Mouse (Mus musculus) right cerebral cortex, adult 18-20 months (tissue): ENCODE measurements around the gene Actb.
A peak's percentile ranks its signal among the peaks of the same experiment; 100 is the strongest.
"Not testable (repeated sequence)": the region's sequence is repeated elsewhere in the genome, so short reads cannot be mapped to it uniquely, and the experiment has no call there.

Source experiments
- DNase-seq: peaks from one replicate; pipeline ENCODE4 v3.0.0; 2022; ENCODE audit warnings: mixed read lengths

Gene Actb

DNA sequence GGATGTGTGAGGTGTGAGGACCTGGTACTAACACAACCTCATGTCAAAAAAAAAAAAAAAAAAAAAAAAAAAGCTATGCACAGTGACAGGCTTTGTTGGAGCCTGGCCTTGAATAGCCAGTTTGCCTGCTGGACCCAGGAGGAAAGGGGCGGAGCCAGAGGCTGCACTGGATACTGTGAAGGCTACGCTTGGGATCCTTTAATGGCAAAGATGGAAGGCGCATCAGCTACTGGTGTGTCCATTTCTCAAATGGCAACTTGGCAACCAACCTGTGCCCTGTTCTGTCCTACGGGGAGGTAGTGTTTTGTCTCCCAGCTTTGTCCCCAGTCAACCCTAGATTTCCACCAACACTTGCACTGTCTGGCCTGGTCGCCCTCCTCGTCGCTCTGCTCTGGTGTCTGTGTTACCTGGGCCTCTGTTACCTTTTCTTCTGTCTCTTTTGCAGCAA, 5.2 kb downstream of the Actb start:
- no peak for DNase-seq

DNA sequence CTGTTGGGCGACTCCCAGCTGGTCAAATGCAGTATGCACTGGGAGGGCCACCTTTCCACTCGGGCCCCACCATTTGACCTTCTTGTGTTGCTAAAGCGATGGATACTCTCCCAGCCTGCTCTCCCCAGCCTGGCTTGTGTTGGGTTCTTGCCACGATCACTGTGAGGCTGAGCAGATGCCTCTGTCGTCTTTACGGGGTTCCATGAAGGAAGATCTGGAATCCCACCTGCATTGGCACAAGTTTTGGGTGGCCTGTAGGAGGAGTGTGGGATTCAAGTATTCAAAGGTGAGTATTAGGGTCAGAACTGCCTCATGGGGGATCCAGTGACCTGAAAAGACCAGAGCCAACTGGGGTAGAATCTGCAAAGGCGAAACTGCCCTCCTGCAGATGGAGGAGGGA, 5.9 kb downstream of the Actb start:
- DNase-seq: no peak

DNA sequence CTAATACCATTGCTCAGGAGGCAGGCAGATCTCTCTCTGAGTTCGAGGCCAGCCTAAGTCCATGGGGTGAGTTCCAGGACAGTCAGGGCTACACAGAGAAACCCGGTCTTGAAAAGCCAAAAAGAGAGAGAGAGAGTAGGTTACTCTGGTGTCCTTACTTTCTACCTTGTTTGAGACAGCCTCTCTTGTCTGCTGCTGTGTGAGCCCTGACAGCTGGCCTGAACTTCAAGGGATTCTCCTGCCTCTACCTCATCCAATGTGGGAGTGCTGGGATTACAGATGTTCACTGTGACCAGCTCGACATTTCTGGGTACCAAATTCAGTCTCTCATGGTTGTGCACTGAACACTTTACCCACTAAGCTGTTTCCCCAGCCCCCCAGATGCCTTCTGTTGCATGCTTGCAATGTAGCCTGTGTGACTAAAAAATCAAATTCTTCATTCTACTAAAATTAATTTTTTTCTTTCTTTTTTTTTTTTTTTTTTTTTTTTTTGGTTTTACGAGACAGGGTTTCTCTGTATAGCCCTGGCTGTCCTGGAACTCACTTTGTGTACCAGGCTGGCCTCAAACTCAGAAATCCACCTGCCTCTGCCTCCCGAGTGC, 6.5 kb downstream of the Actb start:
- DNase-seq: no peak

DNA sequence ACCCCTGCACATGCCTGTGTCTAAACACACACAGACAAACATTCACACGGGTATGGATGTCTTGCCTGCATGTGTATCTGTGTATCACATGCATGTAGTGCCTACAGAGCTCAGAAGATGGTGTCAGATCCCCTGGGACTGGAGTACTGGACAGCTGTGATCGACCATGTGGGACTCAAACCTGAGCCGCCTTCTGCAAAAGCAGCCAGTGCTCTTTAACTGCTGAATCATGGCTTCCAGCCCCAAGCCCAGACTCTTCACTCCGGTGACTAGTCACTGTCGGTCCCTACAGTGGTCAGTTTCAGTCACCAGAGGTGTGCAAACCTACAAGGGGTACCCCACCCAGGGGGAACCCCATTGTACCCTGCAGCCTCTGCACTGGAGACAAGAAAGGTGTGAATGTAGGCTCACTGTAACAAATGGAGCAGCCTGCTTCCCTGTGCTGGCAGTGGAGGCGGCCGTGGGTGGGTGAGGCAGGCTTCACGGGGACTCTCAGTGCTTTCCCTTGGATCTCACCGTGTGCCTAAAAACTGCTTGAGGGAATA, 7.4 kb downstream of the Actb start:
- peak; percentile 90 for DNase-seq

DNA sequence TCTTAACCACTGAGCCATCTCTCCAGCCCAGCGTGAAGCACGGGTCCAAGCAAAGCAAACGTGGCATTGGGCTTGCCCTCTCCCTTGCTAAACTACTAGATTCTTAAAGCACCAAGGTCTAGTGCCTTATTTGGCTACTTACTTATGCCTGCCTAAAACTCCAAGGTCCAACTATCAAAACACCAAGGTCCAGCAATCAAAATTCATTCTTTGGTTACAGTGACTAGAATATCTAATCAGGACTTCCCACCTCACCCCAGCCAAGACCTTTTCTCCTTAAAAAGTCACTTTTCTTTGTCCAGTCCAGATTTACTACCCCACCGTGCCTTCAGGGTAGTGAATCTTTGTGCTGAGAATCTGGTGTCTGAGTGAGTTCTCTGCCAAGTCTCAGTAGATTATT, 8.2 kb downstream of the Actb start:
- no peak for DNase-seq

DNA sequence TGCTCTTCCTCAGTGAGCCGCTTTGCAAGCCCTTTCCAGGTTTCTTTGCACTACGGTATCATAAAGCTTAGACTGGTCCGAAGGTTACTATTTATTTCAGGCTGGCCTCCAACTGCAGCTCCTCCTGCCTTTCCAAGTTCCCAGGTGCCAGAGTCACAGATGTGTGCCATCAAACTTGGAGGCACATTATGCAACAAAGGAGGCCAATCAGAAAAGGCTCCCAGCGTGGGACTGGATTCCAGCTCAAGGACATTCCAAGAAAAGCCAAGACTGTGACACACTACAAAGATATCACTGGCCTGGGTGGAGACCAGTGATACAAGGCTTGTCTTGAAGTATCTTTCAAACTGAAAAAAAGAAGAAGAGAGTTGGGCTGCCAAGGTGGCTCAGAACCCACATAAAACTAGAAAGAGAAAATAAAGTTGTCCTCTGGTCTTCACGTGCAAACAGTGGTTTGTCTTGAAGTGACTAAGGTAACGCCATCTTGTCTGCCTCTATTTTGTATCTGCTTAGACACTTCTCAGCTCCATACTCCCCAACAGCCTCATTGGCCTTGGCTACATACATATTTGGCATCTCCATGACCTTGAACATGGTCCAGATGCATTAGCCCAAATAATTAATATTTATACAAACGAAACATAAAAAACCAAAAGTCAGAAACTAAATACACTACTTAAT, 8.8 kb downstream of the Actb start:
- DNase-seq: no peak

DNA sequence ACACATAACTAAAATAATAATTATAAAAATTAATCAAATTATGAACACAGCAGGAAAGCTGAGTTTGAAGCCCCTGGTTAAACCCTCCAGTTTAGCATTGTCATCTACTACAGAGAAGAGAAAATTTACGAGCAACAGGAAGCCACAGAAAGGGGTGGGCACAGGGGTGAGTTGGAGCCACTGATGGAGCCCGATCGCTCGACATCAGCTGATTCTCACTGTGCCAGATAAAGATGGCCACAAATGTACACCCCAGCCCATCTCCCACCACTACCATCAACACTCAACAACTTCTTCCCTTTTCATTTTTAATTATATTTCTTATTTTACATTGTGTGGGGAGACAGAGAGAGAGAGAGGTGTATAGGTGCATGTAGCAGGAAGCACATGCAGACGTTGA, 9.8 kb downstream of the Actb start:
- no peak for DNase-seq

DNA sequence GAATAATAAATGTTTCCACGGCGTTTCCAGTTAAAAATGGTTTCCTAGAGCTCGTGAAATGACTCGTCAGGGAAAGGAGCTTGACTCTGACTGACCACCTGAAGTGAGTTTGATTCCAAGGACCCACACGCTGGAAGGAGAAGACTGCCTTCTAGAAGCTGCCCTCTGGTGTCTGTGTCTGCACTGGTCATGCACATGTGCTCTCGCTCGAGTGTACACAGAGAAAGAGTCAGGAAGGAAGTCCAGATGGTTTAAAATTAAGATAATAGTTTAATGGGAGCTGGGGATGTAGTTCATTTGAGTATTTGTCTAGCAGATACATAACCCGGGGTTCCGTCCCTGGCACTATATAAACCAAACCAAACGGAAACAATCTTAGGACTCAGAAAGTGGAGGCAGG, 10.4 kb downstream of the Actb start:
- no peak for DNase-seq

DNA sequence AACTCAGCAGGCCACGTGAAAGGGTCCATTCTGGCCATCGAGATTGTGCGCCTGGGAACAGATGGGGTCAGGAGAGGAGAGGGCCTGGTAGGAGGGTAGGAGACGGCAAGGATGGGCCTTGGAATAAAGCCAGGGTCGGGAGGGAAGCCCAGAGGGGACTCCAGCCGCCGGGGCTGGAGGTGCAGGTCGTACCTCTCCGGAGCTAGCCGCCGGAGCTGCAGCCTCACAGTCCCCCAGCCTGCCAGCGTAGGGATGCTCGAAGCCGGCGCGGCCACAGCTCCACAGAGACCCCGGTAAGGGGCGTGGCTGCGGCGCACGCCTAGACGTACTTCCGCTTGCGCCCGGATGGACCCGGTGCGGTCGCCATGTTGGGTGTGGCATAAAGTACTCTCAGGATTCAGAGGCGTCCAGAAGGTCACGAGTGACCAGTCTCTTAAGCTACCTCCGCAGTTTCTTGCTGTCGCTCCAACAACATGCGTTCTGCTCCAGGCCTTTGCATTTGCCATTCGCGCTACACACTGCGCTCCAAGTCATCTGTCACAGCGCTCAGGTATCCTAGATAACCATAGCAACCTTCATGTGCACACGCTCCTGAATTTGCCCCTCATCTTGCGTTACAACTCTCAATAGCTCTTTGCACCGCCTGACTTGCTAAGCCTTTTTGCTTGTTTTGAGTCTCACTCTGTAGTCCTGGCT, 11.5 kb downstream of the Actb start, which contains the start of gene Fbxl18:
TSS of gene Fbxl18 (minus strand) at position 504 of the 696 bp plus-strand sequence.
- peak; percentile 91 for DNase-seq

DNA sequence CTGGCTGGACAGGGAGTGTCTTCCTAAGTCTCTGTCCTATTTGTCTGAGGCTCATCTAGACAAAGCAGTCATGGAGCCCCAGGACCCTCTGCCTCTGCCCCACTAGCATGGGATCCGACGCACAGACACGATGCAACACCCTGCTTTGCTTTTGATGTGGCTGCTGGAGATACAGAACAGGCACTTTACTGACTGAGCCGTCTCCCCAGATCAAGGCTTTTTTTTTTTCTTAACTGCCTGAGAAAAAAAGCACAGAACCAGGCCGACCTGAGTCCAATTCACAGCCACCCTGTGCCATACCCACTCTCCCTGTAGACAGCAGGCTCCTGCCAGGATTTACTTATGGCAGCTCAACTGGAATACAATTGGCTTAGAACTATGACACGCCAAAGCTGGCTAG, 15.2 kb downstream of the Actb start:
- DNase-seq: no peak

DNA sequence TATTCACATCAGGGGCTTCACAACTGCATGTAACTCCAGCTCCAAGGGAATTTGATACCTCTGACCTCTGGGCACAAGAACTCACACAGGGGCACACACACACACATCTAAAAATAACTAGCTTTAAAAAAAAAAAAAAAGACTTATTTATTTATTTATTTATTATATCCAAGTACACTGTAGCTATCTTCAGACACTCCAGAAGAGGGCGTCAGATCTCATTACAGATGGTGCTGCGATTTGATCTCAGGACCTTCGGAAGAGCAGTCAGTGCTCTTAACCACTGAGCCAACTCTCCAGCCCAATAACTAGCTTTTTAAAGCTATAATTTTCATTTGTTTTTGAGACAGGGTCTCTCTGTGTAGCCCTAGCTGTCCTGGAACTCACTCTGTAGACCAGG, 19.0 kb downstream of the Actb start:
- DNase-seq: not testable (repeated sequence)

DNA sequence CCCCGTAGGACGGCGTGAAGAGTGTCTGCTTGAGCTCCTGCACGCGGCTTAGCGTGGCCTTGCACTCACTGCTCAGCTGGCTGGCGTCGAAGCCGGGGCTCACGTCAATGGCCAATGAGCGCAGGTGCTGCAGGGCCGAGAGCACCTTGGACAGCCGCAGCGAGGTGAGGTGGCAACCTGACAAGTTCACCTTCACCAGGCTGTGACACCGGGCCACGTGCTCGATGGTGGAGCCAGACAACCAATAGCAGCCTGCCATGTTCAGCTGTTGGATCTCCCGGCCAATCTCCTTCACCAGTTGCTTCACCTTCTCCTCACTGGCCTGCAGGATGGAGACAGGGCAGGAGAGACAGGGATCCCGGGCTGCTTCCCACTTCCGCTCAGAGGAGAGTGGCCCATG, 19.8 kb downstream of the Actb start:
- DNase-seq: no peak

DNA sequence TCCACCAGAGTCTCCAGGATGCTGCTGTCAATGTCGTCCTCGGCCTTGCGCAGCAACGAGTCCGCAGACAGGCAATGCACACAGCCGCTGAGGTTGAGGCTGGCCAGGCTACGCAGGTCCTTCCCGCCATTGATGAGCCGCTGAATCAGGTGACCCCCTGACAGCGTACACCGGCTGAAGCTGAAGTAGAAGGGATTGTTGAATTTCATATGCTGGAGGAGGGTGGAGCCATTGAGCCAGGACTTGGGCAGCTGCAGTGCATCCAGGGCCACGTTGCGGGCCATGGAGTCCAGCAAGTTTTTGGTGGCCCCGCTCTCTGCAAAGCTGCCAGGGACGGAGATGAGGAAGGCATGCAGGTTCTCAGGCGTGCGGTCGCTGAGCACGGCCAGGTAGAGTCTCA, 20.4 kb downstream of the Actb start:
- DNase-seq: no peak

DNA sequence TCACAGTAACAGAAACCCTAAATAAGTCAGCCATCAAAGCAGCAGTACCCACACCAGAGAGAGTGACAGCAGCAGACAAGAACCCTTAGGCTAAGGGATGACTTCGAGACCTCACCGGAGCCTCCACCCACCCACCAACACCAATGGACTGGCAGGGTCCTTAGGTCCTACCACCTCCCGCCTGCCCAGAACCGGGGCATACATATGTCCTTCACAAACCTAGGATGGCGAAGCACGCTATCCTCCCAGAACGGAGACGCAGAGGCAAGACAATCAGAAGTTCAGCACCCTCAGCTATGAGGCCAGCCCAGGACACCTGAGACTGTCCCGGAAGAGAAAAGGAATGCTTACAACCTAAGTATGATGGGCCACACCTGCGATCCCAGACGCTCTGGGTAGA, 24.1 kb downstream of the Actb start:
- DNase-seq: no peak

DNA sequence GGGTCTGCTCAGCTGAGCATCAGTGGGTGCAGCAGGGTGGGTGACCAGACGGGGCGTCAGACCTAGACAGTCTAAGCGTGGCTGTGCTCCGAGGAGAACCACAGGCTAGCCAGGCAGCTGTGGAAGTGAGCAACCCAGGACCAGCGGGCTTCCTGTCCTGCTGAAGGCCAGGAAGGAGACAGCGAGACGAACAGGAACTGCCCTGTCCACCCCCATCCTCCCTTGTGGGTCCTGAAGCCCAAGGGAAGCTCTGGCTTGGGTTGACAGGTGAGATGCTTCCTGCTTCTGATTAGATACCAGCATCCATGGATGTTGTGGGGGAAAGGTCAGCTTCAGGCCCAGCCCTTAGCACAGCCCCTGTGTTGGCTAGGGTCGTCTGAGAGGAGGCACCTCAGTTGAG, 24.6 kb downstream of the Actb start:
- DNase-seq: no peak

DNA sequence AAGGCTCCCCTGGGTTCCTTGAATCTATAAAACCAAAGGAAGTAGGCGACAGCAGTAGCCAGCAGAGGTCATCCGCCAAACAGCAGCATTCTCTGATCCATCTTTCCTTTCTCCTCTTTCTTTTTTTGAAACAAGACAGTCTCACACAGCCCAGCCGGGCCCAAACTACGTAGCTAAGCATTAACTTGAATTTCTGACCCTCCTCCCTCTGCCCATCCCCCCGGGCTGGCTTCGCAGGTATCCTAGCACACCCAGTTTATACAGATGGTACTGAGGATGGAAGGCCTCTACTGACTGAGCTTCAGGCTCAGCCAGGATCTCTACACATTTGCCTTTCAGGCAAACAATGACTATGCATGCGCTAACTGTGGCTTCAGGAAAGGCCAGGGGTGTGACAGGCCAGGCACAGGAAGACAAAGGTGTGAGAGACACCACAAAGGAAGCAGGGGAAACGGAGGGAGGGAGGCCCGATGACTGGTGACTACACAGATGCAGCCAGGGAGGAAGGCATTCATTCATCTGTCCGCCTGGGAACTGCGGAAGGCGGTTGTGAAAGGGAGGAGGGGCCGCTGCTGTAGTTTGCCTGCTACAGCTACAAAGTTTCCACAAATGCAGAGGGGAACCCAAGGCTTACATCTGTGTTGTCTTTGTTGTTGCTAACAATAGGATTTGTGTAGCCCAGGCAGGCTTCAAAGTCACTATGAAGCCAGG, 25.6 kb downstream of the Actb start:
- no peak for DNase-seq

DNA sequence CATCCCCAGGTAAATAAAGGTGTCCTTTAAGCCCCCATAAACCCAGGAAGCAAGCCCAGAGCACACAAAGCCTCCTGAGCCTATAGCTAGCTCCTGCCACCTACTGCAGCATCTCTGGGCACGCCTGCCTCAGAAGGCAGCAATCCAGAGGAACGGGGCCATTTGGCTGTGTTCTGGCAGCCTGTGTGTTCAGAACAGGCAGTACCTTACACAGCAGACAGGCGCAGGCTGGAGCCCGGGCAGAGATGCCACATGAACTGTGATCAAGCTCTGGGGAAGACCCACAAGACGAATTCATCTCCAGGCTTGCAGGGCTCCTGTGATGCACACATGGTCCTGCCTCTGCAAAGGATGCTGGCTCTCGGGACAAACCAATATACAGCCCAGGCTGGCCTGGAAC, 26.3 kb downstream of the Actb start:
- DNase-seq: peak; percentile 82

DNA sequence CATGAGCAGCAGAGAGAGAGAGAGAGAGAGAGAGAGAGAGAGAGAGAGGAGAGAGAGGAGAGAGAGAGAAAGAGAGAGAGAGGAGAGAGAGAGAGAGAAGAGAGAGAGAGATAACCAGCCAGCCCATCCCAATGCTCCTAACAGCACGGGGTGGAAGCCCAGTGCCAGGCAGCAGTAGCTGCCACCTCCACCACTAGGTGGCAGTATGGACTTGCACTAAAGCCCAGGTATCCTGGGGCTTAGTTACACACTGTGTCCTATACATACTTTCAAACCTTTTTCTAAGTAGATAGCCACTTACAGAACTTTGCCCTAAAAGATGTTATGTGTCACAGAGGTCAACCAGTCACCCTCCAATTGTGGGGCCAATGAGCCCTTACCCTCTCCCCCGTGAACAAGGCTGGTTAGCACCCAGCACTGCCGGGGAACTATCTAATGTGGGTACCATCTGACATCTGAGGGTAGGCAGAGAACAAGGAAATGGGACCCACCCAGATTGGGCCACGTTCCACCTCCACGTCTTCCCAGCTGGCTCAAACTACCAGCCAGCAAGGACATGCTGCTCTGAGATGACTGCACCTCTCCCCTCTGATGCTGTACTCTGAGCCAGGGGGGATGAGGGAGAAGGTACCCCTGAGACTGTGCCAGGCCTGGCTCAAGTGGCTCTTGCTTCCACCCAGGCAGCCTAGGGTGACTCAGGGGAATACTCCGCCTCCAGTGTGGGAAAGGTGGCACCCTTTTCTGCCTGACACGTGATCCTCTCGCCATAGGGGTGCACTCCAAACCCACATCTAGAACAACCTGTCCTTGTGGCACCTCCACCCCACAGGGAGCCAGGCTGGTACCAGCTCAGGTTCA, 27.0 kb downstream of the Actb start:
- peak; percentile 85 for DNase-seq

DNA sequence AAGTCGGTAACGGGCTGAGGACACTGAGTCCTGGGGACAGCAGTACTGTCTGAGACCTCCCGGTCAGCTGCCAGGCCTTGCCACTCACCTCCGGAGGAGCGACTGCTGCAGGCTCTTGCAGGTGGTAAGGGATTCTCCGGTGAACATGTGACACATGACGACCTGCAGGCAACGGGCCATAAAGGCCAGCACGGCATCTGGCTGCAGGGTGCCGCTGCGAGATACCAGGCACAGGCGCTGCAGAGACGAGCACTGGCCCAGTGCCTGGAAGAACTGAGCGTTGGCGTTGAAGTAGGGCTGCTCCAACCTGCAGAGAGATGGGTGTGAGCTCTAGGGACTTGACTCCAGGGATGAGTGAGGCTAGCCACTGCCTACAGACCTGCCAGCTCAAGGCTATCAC, 28.0 kb downstream of the Actb start:
- peak; percentile 84 for DNase-seq

DNA sequence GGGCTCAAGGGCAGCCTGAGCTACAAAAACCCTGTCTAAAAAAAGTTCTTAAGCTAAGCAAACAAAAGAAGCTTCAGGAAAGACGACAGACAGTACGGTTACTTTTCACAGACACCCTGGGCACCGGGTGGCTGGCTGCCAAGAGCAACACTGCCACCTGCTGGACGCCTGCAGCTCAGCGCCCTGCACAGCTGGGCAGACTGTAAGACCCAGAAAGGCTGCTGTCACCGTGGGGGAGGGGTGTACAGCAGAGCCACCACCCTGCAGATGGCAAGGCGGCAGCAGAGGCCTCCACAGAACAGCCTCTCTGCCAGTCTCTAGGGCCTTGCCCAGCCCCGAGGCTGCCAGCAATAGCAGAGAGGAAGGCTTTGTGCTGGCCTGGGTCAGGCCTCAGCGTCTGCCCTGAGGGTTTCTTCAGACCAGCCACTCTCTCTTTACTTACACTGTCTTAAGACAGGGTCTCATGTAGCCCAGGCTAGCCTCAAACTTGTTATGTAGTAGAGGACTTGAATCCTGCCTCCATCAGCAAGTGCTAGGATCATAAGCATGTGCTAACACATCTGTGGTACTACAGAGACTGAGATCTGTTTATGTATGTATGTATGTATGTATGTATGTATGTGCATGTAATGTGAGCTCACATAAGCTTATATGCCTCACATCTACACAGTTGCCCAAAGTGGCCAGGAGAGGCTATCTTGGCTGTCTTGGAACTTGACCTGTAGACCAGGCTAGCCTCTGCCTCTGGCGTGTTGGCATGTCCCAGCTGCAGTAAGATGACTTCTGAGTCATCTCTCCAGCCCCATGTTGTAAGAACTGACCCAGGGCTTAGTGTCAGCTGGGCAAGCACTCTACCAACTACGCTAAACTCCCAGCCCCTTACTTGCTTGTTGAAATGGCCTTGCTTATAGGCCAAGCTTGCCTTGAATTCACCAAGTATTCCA, 28.9 kb downstream of the Actb start:
- peak; percentile 90 for DNase-seq

DNA sequence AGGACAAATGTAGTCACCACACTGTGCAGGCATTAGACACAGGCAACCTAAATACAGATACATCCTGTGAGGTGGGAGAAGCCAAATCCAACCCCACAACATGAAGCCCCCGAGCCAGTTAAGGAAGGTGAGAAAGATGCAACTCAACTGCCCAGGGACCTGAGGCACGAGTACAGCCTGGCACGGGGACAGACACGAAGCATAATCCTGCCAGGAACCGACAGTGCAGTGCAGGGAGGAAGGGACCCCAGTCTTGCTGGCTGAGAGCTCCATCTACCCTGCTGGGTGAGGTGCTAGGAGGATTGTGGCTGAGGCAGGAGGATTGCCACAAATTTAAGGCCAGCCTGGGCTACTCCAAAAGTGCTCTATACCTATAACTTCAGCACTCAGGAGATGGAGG, 29.7 kb downstream of the Actb start:
- DNase-seq: no peak
